Mouse (Mus musculus): ENCODE results near the gene Dock9. TPM values are rescaled to one million over a fixed set of nuclear protein-coding genes. Genes with fewer than 3 reads are reported as not detected.

Gene Dock9
- polyA plus RNA-seq, 1 experiment from 2014 or later = 5.2 TPM

GRCm38 (mm10) chr14:121588451-121588850, 209.2 kb downstream of the Dock9 start:
- no peak for DNase-seq (ENCODE audit: low spot score)
- 0 out of 2 replicates have a peak, but pooled peaks have one; percentile 53 for ATAC-seq (replicated peaks; ENCODE audit: low FRiP score)
- H3K4me3 ChIP-seq (ENCODE audit: low read depth, low read length) = no peak overlapping the region
- no peaks in the 10 kb centered on the region; the same call in 1 of the 2 replicates for H3K36me3 ChIP-seq (ENCODE audit: control insufficient read depth, insufficient read depth, low read length)
- 0 out of 2 replicates have a peak, but pooled peaks cover 7% of the 10 kb centered on the region for H3K4me1 ChIP-seq (replicated peaks; ENCODE audit: control insufficient read depth, insufficient read depth, low read length)
- H3K4me2 ChIP-seq = no peak overlapping the region
- H3K9ac ChIP-seq (ENCODE audit: low read depth, low read length) = no peak overlapping the region
- H3K27me3 ChIP-seq (replicated peaks; ENCODE audit: control insufficient read depth, insufficient read depth, low read length) = no peaks in the 10 kb centered on the region
- WGBS = 68% methylated on average over 4 of the region's 4 CpGs
- no peak overlapping the region for H3K27ac ChIP-seq (ENCODE audit: low read depth, low read length)
- H3K9me3 ChIP-seq (ENCODE audit: control insufficient read depth, low read length) = no peaks in the 10 kb centered on the region

DNA sequence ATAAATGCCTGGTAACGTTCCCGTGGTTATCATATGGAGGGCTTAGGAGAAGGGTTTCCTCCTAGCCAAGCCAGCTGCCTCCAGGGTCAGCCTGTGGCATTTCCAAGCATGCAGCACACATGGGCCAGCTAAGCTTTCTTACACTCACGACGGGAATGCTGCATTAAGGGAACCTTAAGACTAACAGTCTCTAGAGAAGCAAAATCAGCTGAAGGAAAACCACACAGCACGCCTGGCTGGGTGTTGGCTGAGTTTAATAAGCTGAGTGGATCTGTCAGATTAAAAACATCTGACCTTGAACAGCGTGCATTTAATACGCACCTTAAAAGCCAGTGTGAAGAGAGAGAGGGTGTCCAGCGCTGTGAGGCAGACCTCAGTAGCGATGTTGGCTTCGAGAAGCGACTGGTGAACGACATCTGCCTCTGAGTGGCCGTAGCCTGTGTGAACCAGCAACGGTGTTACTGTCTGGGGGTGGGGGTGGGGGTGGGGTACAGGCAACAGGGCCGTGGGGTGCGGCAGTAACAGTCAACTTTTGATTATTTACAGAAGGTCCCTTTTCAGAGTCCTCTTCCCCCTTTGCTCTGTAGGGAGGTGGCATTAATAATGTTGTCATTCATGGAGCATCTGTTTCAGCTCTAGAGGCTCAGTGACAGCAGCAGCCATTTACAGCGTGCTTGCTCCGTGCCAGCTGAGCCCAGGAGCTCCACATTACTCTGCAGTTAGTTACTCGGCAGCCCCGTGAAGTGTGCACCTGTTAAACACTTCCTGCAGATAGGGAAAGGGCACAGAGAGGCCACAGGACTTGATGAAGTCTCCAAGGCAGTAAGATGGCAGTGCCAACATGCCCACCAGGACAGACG, 211.5 kb downstream of the Dock9 start:
- no peak overlapping the region for H3K27ac ChIP-seq (ENCODE audit: low read depth, low read length)
- ATAC-seq (replicated peaks; ENCODE audit: low FRiP score) (no peak), DNase-seq (ENCODE audit: low spot score) (no peak)
- H3K9ac ChIP-seq (ENCODE audit: low read depth, low read length) = no peak overlapping the region
- H3K36me3 ChIP-seq (ENCODE audit: control insufficient read depth, insufficient read depth, low read length) = no peaks in the 10 kb centered on the region; the same call in 1 of the 2 replicates
- no peaks in the 10 kb centered on the region for H3K27me3 ChIP-seq (replicated peaks; ENCODE audit: control insufficient read depth, insufficient read depth, low read length)
- 64% methylated on average over 21 of the region's 21 CpGs for WGBS
- no peak overlapping the region for H3K4me3 ChIP-seq (ENCODE audit: low read depth, low read length)
- H3K4me2 ChIP-seq = no peak overlapping the region
- no peaks in the 10 kb centered on the region for H3K9me3 ChIP-seq (ENCODE audit: control insufficient read depth, low read length)
- no peaks in the 10 kb centered on the region for H3K4me1 ChIP-seq (replicated peaks; ENCODE audit: control insufficient read depth, insufficient read depth, low read length)

GRCm38 (mm10) chr14:121579055-121579454, 218.6 kb downstream of the Dock9 start:
- no peak for ATAC-seq (replicated peaks; ENCODE audit: low FRiP score)
- Histone ChIP-seq H3K9me3 (ENCODE audit: control insufficient read depth, low read length) (no peaks in the 10 kb centered on the region), H3K27me3 (replicated peaks; ENCODE audit: control insufficient read depth, insufficient read depth, low read length) (no peaks in the 10 kb centered on the region; the same call in 1 of the 2 replicates), H3K4me3 (ENCODE audit: low read depth, low read length) (no peak overlapping the region), H3K27ac (ENCODE audit: low read depth, low read length) (no peak overlapping the region), H3K4me1 (replicated peaks; ENCODE audit: control insufficient read depth, insufficient read depth, low read length) (no peaks in the 10 kb centered on the region), H3K36me3 (ENCODE audit: control insufficient read depth, insufficient read depth, low read length) (no peaks in the 10 kb centered on the region; the same call in 1 of the 2 replicates), H3K9ac (ENCODE audit: low read depth, low read length) (no peak overlapping the region), H3K4me2 (no peak overlapping the region)
- DNase-seq (ENCODE audit: low spot score) = no peak
- WGBS = 42% methylated on average over 3 of the region's 3 CpGs

GRCm38 (mm10) chr14:121573391-121573790, 224.2 kb downstream of the Dock9 start:
- ATAC-seq (replicated peaks; ENCODE audit: low FRiP score) (no peak), DNase-seq (ENCODE audit: low spot score) (no peak)
- no peaks in the 10 kb centered on the region for H3K4me1 ChIP-seq (replicated peaks; ENCODE audit: control insufficient read depth, insufficient read depth, low read length)
- no peak overlapping the region for H3K9ac ChIP-seq (ENCODE audit: low read depth, low read length)
- H3K9me3 ChIP-seq (ENCODE audit: control insufficient read depth, low read length) = no peaks in the 10 kb centered on the region
- H3K36me3 ChIP-seq (ENCODE audit: control insufficient read depth, insufficient read depth, low read length) = no peaks in the 10 kb centered on the region
- H3K4me2 ChIP-seq = no peak overlapping the region
- WGBS = 84% methylated on average over 5 of the region's 5 CpGs
- H3K27me3 ChIP-seq (replicated peaks; ENCODE audit: control insufficient read depth, insufficient read depth, low read length) = no peaks in the 10 kb centered on the region; the same call in 1 of the 2 replicates
- H3K4me3 ChIP-seq (ENCODE audit: low read depth, low read length) = no peak overlapping the region
- H3K27ac ChIP-seq (ENCODE audit: low read depth, low read length) = no peak overlapping the region

DNA sequence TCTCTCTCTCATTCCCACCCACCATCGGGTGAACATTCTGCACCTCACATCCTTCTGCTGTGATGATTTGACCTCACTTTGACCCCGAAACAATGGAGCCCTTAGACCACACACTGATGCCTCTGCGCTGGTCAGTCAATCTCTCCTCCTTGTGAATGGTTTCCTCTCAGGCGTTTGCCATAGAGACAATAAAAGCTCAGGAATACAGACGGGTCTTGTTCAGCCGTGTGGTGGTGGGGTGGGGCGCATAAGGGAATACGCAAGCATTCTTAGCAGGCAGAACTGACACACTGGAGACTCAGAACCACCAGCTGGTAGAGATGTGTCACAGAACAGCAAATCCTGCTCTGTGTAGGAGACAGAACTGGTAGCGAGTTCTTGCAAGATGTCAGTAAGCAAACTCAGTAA, 230.8 kb downstream of the Dock9 start:
- no peaks in the 10 kb centered on the region for H3K36me3 ChIP-seq (ENCODE audit: control insufficient read depth, insufficient read depth, low read length)
- H3K27me3 ChIP-seq (replicated peaks; ENCODE audit: control insufficient read depth, insufficient read depth, low read length) = no peaks in the 10 kb centered on the region
- no peaks in the 10 kb centered on the region for H3K9me3 ChIP-seq (ENCODE audit: control insufficient read depth, low read length)
- no peak for DNase-seq (ENCODE audit: low spot score)
- no peak overlapping the region for H3K4me3 ChIP-seq (ENCODE audit: low read depth, low read length)
- H3K27ac ChIP-seq (ENCODE audit: low read depth, low read length) = no peak overlapping the region
- no peak for ATAC-seq (replicated peaks; ENCODE audit: low FRiP score)
- H3K9ac ChIP-seq (ENCODE audit: low read depth, low read length) = no peak overlapping the region
- WGBS = 74% methylated on average over 9 of the region's 9 CpGs
- no peak overlapping the region for H3K4me2 ChIP-seq
- H3K4me1 ChIP-seq (replicated peaks; ENCODE audit: control insufficient read depth, insufficient read depth, low read length) = no peaks in the 10 kb centered on the region

- no peaks in the 10 kb centered on the region for H3K9me3 ChIP-seq (ENCODE audit: control insufficient read depth, low read length)
- no peak overlapping the region for H3K4me3 ChIP-seq (ENCODE audit: low read depth, low read length)
- DNase-seq (ENCODE audit: low spot score) (no peak), ATAC-seq (replicated peaks; ENCODE audit: low FRiP score) (no peak)
- no peak overlapping the region for H3K9ac ChIP-seq (ENCODE audit: low read depth, low read length)
- H3K27me3 ChIP-seq (replicated peaks; ENCODE audit: control insufficient read depth, insufficient read depth, low read length) = no peaks in the 10 kb centered on the region
- H3K4me2 ChIP-seq = no peak overlapping the region
- H3K4me1 ChIP-seq (replicated peaks; ENCODE audit: control insufficient read depth, insufficient read depth, low read length) = no peaks in the 10 kb centered on the region
- H3K36me3 ChIP-seq (ENCODE audit: control insufficient read depth, insufficient read depth, low read length) = no peaks in the 10 kb centered on the region
- 67% methylated on average over 6 of the region's 6 CpGs for WGBS
- no peak overlapping the region for H3K27ac ChIP-seq (ENCODE audit: low read depth, low read length)
Observed at GRCm38 (mm10) chr14:121565930-121566329, 231.7 kb downstream of the Dock9 start.

DNA sequence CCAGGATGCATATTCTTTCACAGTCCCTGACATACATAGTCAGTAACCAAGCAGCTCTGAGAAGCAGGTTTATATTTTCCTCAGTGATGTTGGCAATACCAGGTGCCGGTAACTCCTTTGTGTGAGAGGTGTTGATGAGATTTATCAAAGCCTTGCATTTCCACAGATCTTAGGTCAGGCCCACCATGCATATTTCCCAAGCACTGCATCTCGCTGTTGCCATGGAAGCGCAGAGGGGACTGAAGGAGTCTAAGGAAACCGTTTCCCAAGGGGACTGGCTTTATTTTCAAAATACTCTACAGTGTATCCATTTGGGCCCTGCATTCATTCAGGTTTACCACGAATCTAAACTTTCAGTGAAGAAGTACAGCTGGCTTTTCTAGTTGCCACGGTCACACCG, 233.0 kb downstream of the Dock9 start:
- Histone ChIP-seq H3K4me2 (no peak overlapping the region), H3K9ac (ENCODE audit: low read depth, low read length) (no peak overlapping the region), H3K4me1 (replicated peaks; ENCODE audit: control insufficient read depth, insufficient read depth, low read length) (no peaks in the 10 kb centered on the region), H3K36me3 (ENCODE audit: control insufficient read depth, insufficient read depth, low read length) (no peaks in the 10 kb centered on the region), H3K27ac (ENCODE audit: low read depth, low read length) (no peak overlapping the region), H3K4me3 (ENCODE audit: low read depth, low read length) (no peak overlapping the region), H3K27me3 (replicated peaks; ENCODE audit: control insufficient read depth, insufficient read depth, low read length) (no peaks in the 10 kb centered on the region), H3K9me3 (ENCODE audit: control insufficient read depth, low read length) (no peaks in the 10 kb centered on the region)
- WGBS = 74% methylated on average over 7 of the region's 7 CpGs
- DNase-seq (ENCODE audit: low spot score) (no peak), ATAC-seq (replicated peaks; ENCODE audit: low FRiP score) (no peak)

DNA sequence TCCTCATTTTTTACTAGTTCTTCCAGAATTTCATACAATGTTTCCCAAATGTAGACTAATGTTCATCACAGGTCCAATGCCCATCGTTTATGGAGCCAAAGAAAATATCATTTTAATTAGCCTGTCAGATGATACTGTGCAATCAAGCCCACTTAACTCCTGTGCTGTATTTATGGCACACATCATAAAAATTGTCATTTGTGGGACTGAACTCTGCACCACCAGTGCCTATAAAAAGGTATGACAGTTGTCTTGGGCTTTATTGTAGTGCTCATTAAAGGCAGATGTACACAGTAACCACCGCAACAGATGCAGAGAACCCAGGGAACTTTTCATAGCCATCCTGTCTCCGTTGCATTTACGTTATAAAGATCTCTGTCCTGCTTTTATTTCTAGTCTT, 233.7 kb downstream of the Dock9 start:
- H3K4me2 ChIP-seq = no peak overlapping the region
- H3K9ac ChIP-seq (ENCODE audit: low read depth, low read length) = no peak overlapping the region
- no peaks in the 10 kb centered on the region for H3K4me1 ChIP-seq (replicated peaks; ENCODE audit: control insufficient read depth, insufficient read depth, low read length)
- WGBS = 86% methylated on average over 4 of the region's 4 CpGs
- no peaks in the 10 kb centered on the region for H3K9me3 ChIP-seq (ENCODE audit: control insufficient read depth, low read length)
- ATAC-seq (replicated peaks; ENCODE audit: low FRiP score) (no peak), DNase-seq (ENCODE audit: low spot score) (no peak)
- H3K27ac ChIP-seq (ENCODE audit: low read depth, low read length) = no peak overlapping the region
- no peaks in the 10 kb centered on the region for H3K27me3 ChIP-seq (replicated peaks; ENCODE audit: control insufficient read depth, insufficient read depth, low read length)
- no peak overlapping the region for H3K4me3 ChIP-seq (ENCODE audit: low read depth, low read length)
- H3K36me3 ChIP-seq (ENCODE audit: control insufficient read depth, insufficient read depth, low read length) = no peaks in the 10 kb centered on the region

DNA sequence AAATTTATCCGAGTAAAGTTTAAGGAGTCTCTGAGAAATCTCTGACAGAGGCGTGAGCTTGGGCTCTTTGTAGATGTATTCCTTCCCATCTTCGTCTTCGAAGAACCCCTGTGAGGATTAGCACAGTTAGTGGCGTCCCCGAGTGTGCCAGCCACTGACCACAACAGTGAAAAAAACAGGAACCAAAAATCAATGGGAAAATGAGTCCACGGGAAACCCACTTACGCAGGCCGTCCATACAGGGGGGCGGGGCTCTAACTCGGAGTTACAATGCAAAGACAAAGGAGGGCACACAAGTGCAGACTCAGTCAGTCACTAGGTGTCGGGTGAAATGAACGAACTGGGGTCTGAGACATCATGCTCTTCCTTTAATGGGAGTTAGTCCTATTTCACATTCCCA, 238.6 kb downstream of the Dock9 start:
- Histone ChIP-seq H3K9ac (ENCODE audit: low read depth, low read length) (no peak overlapping the region), H3K4me2 (no peak overlapping the region), H3K36me3 (ENCODE audit: control insufficient read depth, insufficient read depth, low read length) (no peaks in the 10 kb centered on the region), H3K4me1 (replicated peaks; ENCODE audit: control insufficient read depth, insufficient read depth, low read length) (no peaks in the 10 kb centered on the region), H3K27ac (ENCODE audit: low read depth, low read length) (no peak overlapping the region), H3K27me3 (replicated peaks; ENCODE audit: control insufficient read depth, insufficient read depth, low read length) (no peaks in the 10 kb centered on the region), H3K4me3 (ENCODE audit: low read depth, low read length) (no peak overlapping the region), H3K9me3 (ENCODE audit: control insufficient read depth, low read length) (no peaks in the 10 kb centered on the region)
- ATAC-seq (replicated peaks; ENCODE audit: low FRiP score) = no peak
- WGBS = 73% methylated on average over 13 of the region's 13 CpGs
- DNase-seq (ENCODE audit: low spot score) = no peak
